Mouse (Mus musculus): ENCODE data around the gene N4bp2.

The N4bp2 gene

GRCm38 (mm10) chr5:65831917-65832618 is 68.7 kb downstream of the N4bp2 start:
- no peak for DNase-seq

- DNase-seq, result no peak
Measured at GRCm38 (mm10) chr5:65833092-65833491, 69.8 kb downstream of the N4bp2 start.

- DNase-seq, result no peak
Measured at GRCm38 (mm10) chr5:65833766-65834498, 70.6 kb downstream of the N4bp2 start.

GRCm38 (mm10) chr5:65838053-65838452 is 74.7 kb downstream of the N4bp2 start:
- no peak for DNase-seq

GRCm38 (mm10) chr5:65842947-65843346 is 79.6 kb downstream of the N4bp2 start:
- no peak for DNase-seq

GRCm38 (mm10) chr5:65846534-65846933 is 83.2 kb downstream of the N4bp2 start:
- DNase-seq, result no peak

- DNase-seq, result no peak
Measured at GRCm38 (mm10) chr5:65846958-65847357, 83.6 kb downstream of the N4bp2 start.

GRCm38 (mm10) chr5:65847656-65848055 is 84.3 kb downstream of the N4bp2 start:
- DNase-seq, result no peak

GRCm38 (mm10) chr5:65850765-65851164 is 87.4 kb downstream of the N4bp2 start:
- DNase-seq, result no peak

- no peak for DNase-seq
Measured at GRCm38 (mm10) chr5:65854786-65855191, 91.5 kb downstream of the N4bp2 start.

- DNase-seq, result no peak
Measured at GRCm38 (mm10) chr5:65855571-65855970, 92.2 kb downstream of the N4bp2 start.

- no peak for DNase-seq
Measured at GRCm38 (mm10) chr5:65856591-65857411, 93.5 kb downstream of the N4bp2 start.

- DNase-seq, result no peak
Measured at GRCm38 (mm10) chr5:65857935-65858334, 94.6 kb downstream of the N4bp2 start.

GRCm38 (mm10) chr5:65858355-65858754 is 95.0 kb downstream of the N4bp2 start:
- no peak for DNase-seq

GRCm38 (mm10) chr5:65858898-65859297 is 95.6 kb downstream of the N4bp2 start:
- no peak for DNase-seq

GRCm38 (mm10) chr5:65859396-65859795 is 96.1 kb downstream of the N4bp2 start:
- no peak for DNase-seq

GRCm38 (mm10) chr5:65860281-65861000 is 97.1 kb downstream of the N4bp2 start:
- DNase-seq, result no peak

- DNase-seq, result no peak
Measured at GRCm38 (mm10) chr5:65861154-65861944, 98.0 kb downstream of the N4bp2 start, which contains the start of gene Rhoh. Gene Rhoh, plus strand, starts transcription at chr5:65861213.

GRCm38 (mm10) chr5:65862217-65862927 is 99.1 kb downstream of the N4bp2 start:
- no peak for DNase-seq

GRCm38 (mm10) chr5:65863349-65863749 is 100.0 kb downstream of the N4bp2 start:
- DNase-seq, result peak in 1 of 2 experiments; percentile 9

- no peak for DNase-seq
Measured at GRCm38 (mm10) chr5:65864486-65864885, 101.2 kb downstream of the N4bp2 start.
